Mouse (Mus musculus): ENCODE data around the gene Olfr1260.

The Olfr1260 gene

GRCm38 (mm10) chr2:89974184-89974583, at the start of gene Olfr1260:
Olfr1260 (plus strand) TSS chr2:89974340.
- in situ Hi-C loops (cut with MboI, MseI) = no loop called here

- in situ Hi-C loops (cut with MboI, MseI) = no loop called here
Measured at GRCm38 (mm10) chr2:89927009-89927408, 47.1 kb upstream of the Olfr1260 start, which contains the start of gene Olfr1258. Olfr1258 (plus strand) TSS chr2:89927309.

DNA sequence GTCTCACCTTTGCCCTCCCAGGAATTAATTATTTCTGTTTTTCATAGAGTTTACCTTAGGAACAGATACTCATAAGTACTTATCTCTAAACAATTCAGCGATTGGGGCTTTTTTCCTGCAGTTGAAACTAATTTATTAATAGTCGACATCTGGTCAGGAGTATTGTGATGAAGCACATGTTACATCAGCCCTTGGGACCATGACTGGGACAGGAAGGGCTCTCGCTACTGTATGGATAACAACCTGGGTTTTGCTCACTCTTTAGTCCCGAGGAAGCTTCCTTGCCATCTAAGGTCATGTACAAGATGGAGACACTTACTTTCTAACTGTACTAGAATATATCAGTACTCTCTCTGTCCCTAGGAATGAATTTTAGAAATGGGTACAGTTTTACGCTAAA, 25.6 kb upstream of the Olfr1260 start, which contains the start of gene Olfr1259:
Gene Olfr1259 (minus strand): TSS at position 101 of the 400 bp plus-strand sequence.
- in situ Hi-C loops (cut with MboI, MseI) = no loop called here

- in situ Hi-C loops (cut with MboI, MseI) = no loop called here
Measured at GRCm38 (mm10) chr2:89977709-89978108, 3.6 kb downstream of the Olfr1260 start.

DNA sequence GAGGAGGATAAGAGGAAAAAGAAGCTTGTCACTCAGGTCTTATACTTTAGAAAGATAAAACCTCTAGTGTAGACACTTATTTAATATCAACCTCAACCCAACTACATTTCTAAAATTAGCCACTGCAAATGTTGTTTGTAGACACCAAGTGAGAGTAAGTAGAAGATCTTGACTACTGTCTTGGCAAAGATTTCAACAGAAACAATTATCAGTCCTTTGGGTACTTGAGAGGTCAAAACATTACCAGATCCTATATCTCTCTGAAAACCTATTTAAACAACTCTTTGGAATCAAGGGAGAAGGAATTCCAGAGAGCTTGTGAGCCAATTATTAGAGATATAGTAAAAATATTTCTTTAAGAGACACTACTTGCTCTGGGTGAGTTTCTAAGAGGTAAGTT, 16.8 kb downstream of the Olfr1260 start, which contains the start of gene Olfr1261:
Gene Olfr1261 (plus strand): TSS at position 301 of the 400 bp plus-strand sequence.
- in situ Hi-C loops (cut with MboI, MseI) = no loop called here

- in situ Hi-C loops (cut with MboI, MseI) = no loop called here
Measured at GRCm38 (mm10) chr2:89999845-90000244, 25.7 kb downstream of the Olfr1260 start, which contains the start of gene Olfr1262. Olfr1262 (plus strand) TSS chr2:90000145.

GRCm38 (mm10) chr2:90011831-90012230, 37.7 kb downstream of the Olfr1260 start, which contains the start of gene Olfr1263:
Olfr1263 (plus strand) TSS chr2:90012131.
- in situ Hi-C loops (cut with MboI, MseI) = no loop called here

GRCm38 (mm10) chr2:90025477-90025876, 51.3 kb downstream of the Olfr1260 start, which contains the start of gene Olfr1264:
Olfr1264 (minus strand) TSS chr2:90025577.
- in situ Hi-C loops (cut with MboI, MseI) = no loop called here

Measured in T-helper 2 cell (primary cell).